Mouse (Mus musculus) hindbrain, embryonic 16.5 days (tissue): ENCODE results near the gene Gm14137. TPM values are rescaled to one million over a fixed set of nuclear protein-coding genes. Genes with fewer than 3 reads are reported as not detected.

Source experiments
- ATAC-seq: fragments of 200-750 bp; cut with Nextera tagmentation; 2 replicates; pipeline ENCODE4 v1.8.0; 2017; ENCODE audit warnings: moderate TSS enrichment, moderate library complexity
- H3K27ac ChIP-seq: fragments of 300-500 bp; sonication (generic); 2 replicates; pipeline ENCODE4 v1.5.1; 2014; ENCODE audit warnings: low read depth, mild to moderate bottlenecking, control low read depth, low read length, moderate library complexity
- H3K27me3 ChIP-seq: fragments of 300-500 bp; sonication (generic); replicated peaks from 2 replicates; pipeline ENCODE4 v1.6.1; 2014; ENCODE audit warnings: low read length; ENCODE audit not compliant: control insufficient read depth, insufficient read depth
- H3K36me3 ChIP-seq: fragments of 300-500 bp; sonication (generic); 2 replicates; pipeline ENCODE4 v1.6.1; 2014; ENCODE audit warnings: mild to moderate bottlenecking, low read length, moderate library complexity, mixed read lengths; ENCODE audit not compliant: control insufficient read depth, insufficient read depth
- H3K4me1 ChIP-seq: fragments of 300-500 bp; sonication (generic); 2 replicates; pipeline ENCODE4 v1.6.1; 2014; ENCODE audit warnings: low read depth, low read length; ENCODE audit not compliant: control insufficient read depth, insufficient read depth
- H3K4me2 ChIP-seq: fragments of 300-500 bp; sonication (generic); 2 replicates; pipeline ENCODE4 v1.6.1; 2014; ENCODE audit warnings: mild to moderate bottlenecking, low read length, control low read depth, moderate library complexity
- H3K4me3 ChIP-seq: fragments of 300-500 bp; sonication (generic); 2 replicates; pipeline ENCODE4 v1.5.1; 2014; ENCODE audit warnings: mild to moderate bottlenecking, low read length, control low read depth, moderate library complexity
- H3K9ac ChIP-seq: fragments of 300-500 bp; sonication (generic); 2 replicates; pipeline ENCODE4 v1.6.1; 2014; ENCODE audit warnings: low read depth, mild to moderate bottlenecking, control low read depth, low read length, moderate library complexity
- H3K9me3 ChIP-seq: fragments of 300-500 bp; sonication (generic); 2 replicates; pipeline ENCODE4 v1.6.1; 2014; ENCODE audit warnings: mild to moderate bottlenecking, low read length, moderate library complexity; ENCODE audit not compliant: control insufficient read depth
- WGBS: fragments of 180-500 bp; shearing (Covaris S2); extraction: QIAGEN DNeasy Blood & Tissue Kit; methylation state at CpG from one replicate; pipeline ENCODE4 v1.1.7; 2014; 5-methylcytosine and 5-hydroxymethylcytosine counted together
- polyA plus RNA-seq: library from polyadenylated mRNA; unstranded; fragments of >200 nt; fragmentation: Nextera tagmentation; extraction: Ambion mirVana; gene quantifications from 2 replicates; pipeline ENCODE4 v1.2.1, GENCODE M21; 2015

The Gm14137 gene
- polyA plus RNA-seq, 1 experiment from 2014 or later = 0.86 TPM

DNA sequence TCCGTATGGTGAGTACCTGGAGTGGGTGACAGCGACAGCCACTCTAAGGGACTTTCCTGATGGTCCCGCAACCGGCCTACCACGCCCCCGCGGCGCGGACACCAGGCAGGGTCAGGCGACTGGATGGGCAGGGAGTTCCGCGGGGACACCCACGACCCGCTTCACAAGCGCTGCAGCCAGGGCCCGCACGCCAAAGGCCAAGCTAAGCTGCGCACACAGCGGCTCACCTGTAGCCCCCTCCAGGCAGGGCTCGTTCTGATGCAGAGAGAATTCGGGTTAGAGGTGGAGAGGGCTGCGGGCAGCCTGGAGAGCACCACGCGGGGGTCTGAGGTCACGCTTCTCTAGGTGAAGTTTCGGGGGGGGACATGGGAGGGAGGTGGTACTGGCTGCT lies 6.4 kb upstream of the Gm14137 start:
- Histone ChIP-seq H3K4me1 (peaks cover 12% of the 10 kb centered on the region), H3K27me3 (peaks cover 4% of the 10 kb centered on the region), H3K27ac (no peak overlapping the region), H3K4me2 (peak overlapping the region; percentile 98), H3K9ac (peak overlapping the region; percentile 39), H3K9me3 (no peaks in the 10 kb centered on the region), H3K4me3 (peak overlapping the region; percentile 57), H3K36me3 (no peaks in the 10 kb centered on the region)
- peak; percentile 38; the same call in 1 of the 2 replicates for ATAC-seq
- WGBS = 1% methylated on average over 26 of the region's 26 CpGs

DNA sequence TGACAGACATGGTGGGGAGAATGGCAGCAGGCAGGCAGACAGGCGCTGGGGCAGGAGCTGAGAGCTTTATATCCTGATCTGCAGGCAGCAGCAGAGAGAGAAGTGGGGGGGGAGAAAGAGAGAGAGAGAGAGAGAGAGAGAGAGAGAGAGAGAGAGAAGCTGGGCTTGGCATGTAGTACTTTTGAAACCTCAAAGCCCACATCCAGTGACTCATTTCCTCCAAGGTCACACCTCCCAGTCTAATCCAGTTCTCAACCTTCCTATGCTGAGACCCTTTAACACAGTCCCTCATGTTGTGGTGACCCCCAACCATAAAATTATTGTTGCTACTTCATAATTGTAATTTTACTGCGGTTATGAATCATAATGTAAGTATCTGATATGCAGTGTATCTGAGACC lies 4.0 kb upstream of the Gm14137 start:
- ATAC-seq = no peak
- Histone ChIP-seq H3K9ac (no peak overlapping the region), H3K36me3 (no peaks in the 10 kb centered on the region), H3K27me3 (no peaks in the 10 kb centered on the region; the same call in none of the 2 replicates), H3K27ac (no peak overlapping the region), H3K4me1 (peaks cover 27% of the 10 kb centered on the region), H3K9me3 (no peaks in the 10 kb centered on the region), H3K4me2 (no peak overlapping the region), H3K4me3 (no peak overlapping the region)
- WGBS = 84% methylated on average over 2 of the region's 2 CpGs

DNA sequence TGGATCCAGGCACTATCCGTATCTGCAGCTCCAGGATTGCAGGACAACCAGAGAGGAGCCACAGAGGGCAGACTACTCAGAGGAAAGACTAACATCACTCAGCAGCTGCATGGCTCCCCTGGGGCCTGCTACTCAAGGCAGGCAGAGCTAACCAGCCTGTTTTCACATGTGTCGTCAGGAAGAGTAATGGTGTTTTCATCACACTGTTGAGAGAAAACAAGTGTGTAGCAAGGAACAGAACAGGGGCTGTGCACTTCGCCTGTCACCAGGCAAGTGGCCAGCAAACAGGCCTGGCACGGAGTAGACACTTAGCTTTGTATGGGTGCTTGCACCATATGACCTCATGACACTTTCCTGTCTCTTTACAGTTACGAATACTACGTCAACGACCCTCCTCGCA lies 2.7 kb upstream of the Gm14137 start:
- ATAC-seq = no peak
- Histone ChIP-seq H3K9ac (no peak overlapping the region), H3K4me1 (peaks cover 27% of the 10 kb centered on the region), H3K27ac (no peak overlapping the region), H3K4me2 (no peak overlapping the region), H3K4me3 (no peak overlapping the region), H3K27me3 (no peaks in the 10 kb centered on the region; the same call in 1 of the 2 replicates), H3K9me3 (no peaks in the 10 kb centered on the region), H3K36me3 (peaks cover 2% of the 10 kb centered on the region; the same call in 1 of the 2 replicates)
- 69% methylated on average over 8 of the region's 8 CpGs for WGBS

DNA sequence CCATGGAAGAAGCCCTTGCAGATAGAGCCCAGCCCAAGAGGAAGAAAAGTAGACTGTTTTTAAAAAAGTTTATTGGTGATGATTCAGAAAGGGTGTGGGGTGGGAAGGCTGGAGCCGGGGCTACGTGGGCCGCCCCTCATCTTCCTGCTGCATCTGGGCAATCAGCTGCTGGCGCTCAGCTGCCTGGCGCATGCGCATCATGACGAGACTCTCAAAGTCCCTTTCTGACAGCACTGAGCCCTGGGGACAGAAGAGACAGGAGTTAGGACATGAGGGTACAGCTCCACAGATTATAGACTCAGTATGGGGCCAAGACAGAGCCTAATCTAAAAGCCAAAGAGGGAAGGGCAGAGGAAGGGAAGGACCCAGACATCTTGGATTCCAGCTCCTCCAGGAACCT lies 1.9 kb upstream of the Gm14137 start:
- Histone ChIP-seq H3K9ac (no peak overlapping the region), H3K9me3 (no peaks in the 10 kb centered on the region), H3K4me1 (peaks cover 20% of the 10 kb centered on the region), H3K27me3 (no peaks in the 10 kb centered on the region; the same call in 1 of the 2 replicates), H3K36me3 (peaks cover 6% of the 10 kb centered on the region; the same call in 1 of the 2 replicates), H3K4me3 (no peak overlapping the region), H3K4me2 (no peak overlapping the region), H3K27ac (no peak overlapping the region)
- 65% methylated on average over 7 of the region's 7 CpGs for WGBS
- ATAC-seq = no peak

GRCm38 (mm10) chr2:119172862-119173576 lies 1.3 kb upstream of the Gm14137 start:
- no peak overlapping the region for H3K4me2 ChIP-seq
- WGBS = 22% methylated on average over 13 of the region's 13 CpGs

GRCm38 (mm10) chr2:119174866-119175265 lies 557 bp downstream of the Gm14137 start:
- no peak for ATAC-seq
- WGBS = 51% methylated on average over 13 of the region's 14 CpGs
- no peaks in the 10 kb centered on the region for H3K27me3 ChIP-seq
- H3K27ac ChIP-seq = no peak overlapping the region
- no peaks in the 10 kb centered on the region for H3K9me3 ChIP-seq
- no peak overlapping the region for H3K4me3 ChIP-seq
- peaks cover 9% of the 10 kb centered on the region for H3K36me3 ChIP-seq
- no peak overlapping the region for H3K4me2 ChIP-seq
- peaks cover 18% of the 10 kb centered on the region for H3K4me1 ChIP-seq
- H3K9ac ChIP-seq = no peak overlapping the region

More at GRCm38 (mm10) chr2:119172862-119173576, 1.3 kb upstream of the Gm14137 start:
- H3K27ac ChIP-seq = no peak overlapping the region
- H3K9ac ChIP-seq = no peak overlapping the region; the same call in 1 of the 2 replicates
- H3K4me3 ChIP-seq = no peak overlapping the region
- no peaks in the 10 kb centered on the region for H3K9me3 ChIP-seq
- ATAC-seq = peak; percentile 34; the same call in 1 of the 2 replicates
- H3K4me1 ChIP-seq = peaks cover 18% of the 10 kb centered on the region
- H3K36me3 ChIP-seq = peaks cover 6% of the 10 kb centered on the region; the same call in 1 of the 2 replicates
- no peaks in the 10 kb centered on the region for H3K27me3 ChIP-seq

DNA sequence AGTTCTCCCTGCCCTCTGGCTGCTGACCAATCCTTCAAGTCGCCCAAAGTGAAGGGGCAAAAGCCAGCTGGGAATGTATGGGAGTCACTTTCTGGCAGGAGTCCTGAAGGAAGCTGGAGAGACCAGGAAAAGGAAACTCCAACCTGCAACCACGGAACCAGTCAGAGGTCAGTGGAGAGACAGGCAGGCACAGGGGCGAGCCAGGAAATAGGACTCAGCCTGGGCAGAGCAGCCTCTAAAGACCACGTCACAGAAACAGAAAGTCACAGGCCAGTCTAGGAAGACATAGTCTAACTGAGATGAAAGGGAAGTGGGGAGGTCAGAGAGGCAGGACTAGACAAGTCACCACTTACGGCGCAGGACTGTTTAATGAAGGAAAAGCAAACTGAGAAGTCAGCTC lies 1.3 kb downstream of the Gm14137 start:
- no peak for ATAC-seq
- Histone ChIP-seq H3K4me3 (no peak overlapping the region), H3K4me1 (peaks cover 18% of the 10 kb centered on the region), H3K27ac (no peak overlapping the region), H3K36me3 (peaks cover 12% of the 10 kb centered on the region), H3K9me3 (no peaks in the 10 kb centered on the region), H3K27me3 (no peaks in the 10 kb centered on the region), H3K9ac (no peak overlapping the region), H3K4me2 (no peak overlapping the region)
- 71% methylated on average over 6 of the region's 6 CpGs for WGBS

- WGBS = 54% methylated on average over 3 of the region's 3 CpGs
- Histone ChIP-seq H3K4me1 (peaks cover 18% of the 10 kb centered on the region), H3K9ac (no peak overlapping the region), H3K4me3 (no peak overlapping the region), H3K9me3 (no peaks in the 10 kb centered on the region), H3K4me2 (no peak overlapping the region), H3K27me3 (no peaks in the 10 kb centered on the region), H3K36me3 (peaks cover 12% of the 10 kb centered on the region), H3K27ac (no peak overlapping the region)
- ATAC-seq = no peak
Observed at GRCm38 (mm10) chr2:119176761-119177160, 2.5 kb downstream of the Gm14137 start.

GRCm38 (mm10) chr2:119177384-119177939 lies 3.2 kb downstream of the Gm14137 start:
- peaks cover 16% of the 10 kb centered on the region for H3K4me1 ChIP-seq
- H3K9ac ChIP-seq = no peak overlapping the region
- no peak overlapping the region for H3K4me2 ChIP-seq
- 81% methylated on average over 5 of the region's 5 CpGs for WGBS
- ATAC-seq = no peak
- H3K27ac ChIP-seq = no peak overlapping the region
- no peaks in the 10 kb centered on the region for H3K9me3 ChIP-seq
- no peak overlapping the region for H3K4me3 ChIP-seq
- H3K27me3 ChIP-seq = no peaks in the 10 kb centered on the region
- peaks cover 12% of the 10 kb centered on the region for H3K36me3 ChIP-seq
